Mouse (Mus musculus) hindbrain, embryonic 14.5 days (tissue): ENCODE data around the gene Nckap5. TPM values are rescaled to one million over a fixed set of nuclear protein-coding genes. Genes with fewer than 3 reads are reported as not detected.
A peak's percentile ranks its signal among the peaks of the same experiment; 100 is the strongest.

Experiments
- ATAC-seq: fragments of 200-750 bp; cut with Nextera tagmentation; 2 replicates; pipeline ENCODE4 v1.8.0; 2017; ENCODE audit warnings: moderate number of reproducible peaks, mild to moderate bottlenecking, moderate TSS enrichment, moderate library complexity; ENCODE audit not compliant: low FRiP score
- DNase-seq: peaks from one replicate; pipeline ENCODE4 v3.0.0-alpha.2; 2015; ENCODE audit warnings: low spot score
- H3K27ac ChIP-seq: fragments of 300-500 bp; sonication (generic); 2 replicates; pipeline ENCODE4 v1.5.1; 2014; ENCODE audit warnings: mild to moderate bottlenecking, moderate library complexity
- H3K27me3 ChIP-seq: fragments of 300-500 bp; sonication (generic); 2 replicates; pipeline ENCODE4 v1.6.1; 2014; ENCODE audit warnings: mild to moderate bottlenecking, low read length, mixed read lengths; ENCODE audit not compliant: control insufficient read depth, insufficient read depth
- H3K36me3 ChIP-seq: fragments of 300-500 bp; sonication (generic); replicated peaks from 2 replicates; pipeline ENCODE4 v1.6.1; 2014; ENCODE audit not compliant: control insufficient read depth, insufficient read depth
- H3K4me1 ChIP-seq: fragments of 300-500 bp; sonication (generic); replicated peaks from 2 replicates; pipeline ENCODE4 v1.6.1; 2014; ENCODE audit warnings: antibody characterized with exemption, low read length, mixed read lengths; ENCODE audit not compliant: control insufficient read depth, insufficient read depth
- H3K4me2 ChIP-seq: fragments of 300-500 bp; sonication (generic); replicated peaks from 2 replicates; pipeline ENCODE4 v1.6.1; 2014; ENCODE audit warnings: mild to moderate bottlenecking, moderate library complexity
- H3K4me3 ChIP-seq: fragments of 300-500 bp; sonication (generic); replicated peaks from 2 replicates; pipeline ENCODE4 v1.5.1; 2014; ENCODE audit warnings: mild to moderate bottlenecking, low read length
- H3K9ac ChIP-seq: fragments of 300-500 bp; sonication (generic); 2 replicates; pipeline ENCODE4 v1.6.1; 2014
- H3K9me3 ChIP-seq: fragments of 300-500 bp; sonication (generic); 2 replicates; pipeline ENCODE4 v1.6.1; 2016; ENCODE audit warnings: low read length; ENCODE audit not compliant: control insufficient read depth
- WGBS: fragments of 180-500 bp; shearing (Covaris S2); extraction: QIAGEN DNeasy Blood & Tissue Kit; methylation state at CpG from one replicate; pipeline ENCODE4 v1.1.7; 2014; 5-methylcytosine and 5-hydroxymethylcytosine counted together
- polyA plus RNA-seq: library from polyadenylated mRNA; unstranded; fragments of >200 nt; fragmentation: Nextera tagmentation; extraction: Ambion mirVana; gene quantifications from 2 replicates; pipeline ENCODE4 v1.2.1, GENCODE M21; 2014

The Nckap5 gene
- polyA plus RNA-seq, 1 experiment from 2014 or later, result 14.1 TPM

- Histone ChIP-seq H3K4me1 (no peaks in the 10 kb centered on the region), H3K4me2 (no peak overlapping the region), H3K36me3 (no peaks in the 10 kb centered on the region), H3K4me3 (no peak overlapping the region), H3K27ac (no peak overlapping the region), H3K9ac (no peak overlapping the region), H3K9me3 (no peaks in the 10 kb centered on the region), H3K27me3 (no peaks in the 10 kb centered on the region)
- DNase-seq (no peak), ATAC-seq (no peak)
- 81% methylated on average over 5 of the region's 5 CpGs for WGBS
These were observed 674.8 kb downstream of the Nckap5 start for GRCm38 (mm10) chr1:126155816-126156215.

- Histone ChIP-seq H3K4me2 (no peak overlapping the region), H3K27me3 (no peaks in the 10 kb centered on the region), H3K36me3 (no peaks in the 10 kb centered on the region), H3K4me3 (no peak overlapping the region), H3K27ac (no peak overlapping the region), H3K4me1 (no peaks in the 10 kb centered on the region), H3K9ac (no peak overlapping the region), H3K9me3 (no peaks in the 10 kb centered on the region)
- ATAC-seq, result no peak
- WGBS, result 71% methylated on average over 6 of the region's 6 CpGs
- no peak for DNase-seq
These were observed 676.9 kb downstream of the Nckap5 start for GRCm38 (mm10) chr1:126153516-126154234.

DNA sequence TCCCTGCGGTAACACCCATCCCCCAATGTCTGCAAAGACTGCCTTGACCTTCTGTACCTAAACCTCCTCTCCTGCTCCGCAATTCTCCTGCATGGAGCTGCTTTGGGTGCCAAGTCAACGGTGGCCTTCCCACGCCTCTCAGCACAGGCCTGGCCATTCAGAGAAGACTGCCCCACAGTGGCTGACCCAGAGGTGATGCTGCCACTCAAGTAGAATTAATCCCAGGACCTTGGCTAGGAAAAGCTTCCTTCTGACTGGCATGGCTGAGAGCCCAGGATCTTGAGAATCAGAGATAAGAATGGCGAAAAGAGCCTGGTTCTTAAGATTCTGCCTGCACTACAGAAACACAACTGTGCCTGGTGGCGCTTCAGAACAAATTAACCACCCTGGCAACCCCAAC lies 678.4 kb downstream of the Nckap5 start:
- 79% methylated on average over 6 of the region's 6 CpGs for WGBS
- no peak for DNase-seq

GRCm38 (mm10) chr1:126149966-126150365 lies 680.6 kb downstream of the Nckap5 start:
- Histone ChIP-seq H3K36me3 (no peaks in the 10 kb centered on the region), H3K9me3 (no peaks in the 10 kb centered on the region), H3K27me3 (no peaks in the 10 kb centered on the region), H3K4me3 (no peak overlapping the region), H3K4me1 (no peaks in the 10 kb centered on the region), H3K4me2 (no peak overlapping the region), H3K9ac (no peak overlapping the region), H3K27ac (no peak overlapping the region)
- ATAC-seq, result no peak
- no peak for DNase-seq

More for the DNA sequence above, 678.4 kb downstream of the Nckap5 start:
- ATAC-seq, result peak; percentile 46; the same call in 1 of the 2 replicates
- Histone ChIP-seq H3K9me3 (no peaks in the 10 kb centered on the region), H3K27me3 (no peaks in the 10 kb centered on the region), H3K4me1 (no peaks in the 10 kb centered on the region), H3K4me3 (no peak overlapping the region), H3K36me3 (no peaks in the 10 kb centered on the region), H3K27ac (no peak overlapping the region), H3K9ac (no peak overlapping the region), H3K4me2 (no peak overlapping the region)

DNA sequence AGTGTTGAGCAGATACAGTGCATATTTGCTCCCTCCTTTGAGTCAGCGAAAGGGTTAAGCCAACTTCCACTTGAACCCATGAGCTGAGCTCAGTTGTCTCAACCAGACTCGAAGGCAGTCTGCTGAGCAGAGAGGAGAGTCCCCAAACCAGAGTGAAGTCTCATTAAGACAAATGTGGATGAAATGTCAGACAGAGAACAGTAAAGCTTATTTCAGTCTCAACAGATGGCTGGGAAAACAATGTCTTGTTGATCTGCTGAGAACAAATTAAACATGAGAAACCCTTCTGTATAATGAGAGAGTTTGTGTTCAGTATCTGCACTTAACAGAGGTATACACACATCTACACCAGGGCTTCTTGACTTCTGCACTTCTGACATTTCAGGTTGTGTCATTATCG lies 694.9 kb downstream of the Nckap5 start:
- no peak overlapping the region for H3K4me3 ChIP-seq
- DNase-seq (no peak), ATAC-seq (no peak)
- H3K27ac ChIP-seq, result no peak overlapping the region
- no peaks in the 10 kb centered on the region for H3K9me3 ChIP-seq
- no peaks in the 10 kb centered on the region for H3K4me1 ChIP-seq
- 87% methylated on average over 3 of the region's 3 CpGs for WGBS
- H3K9ac ChIP-seq, result no peak overlapping the region
- H3K36me3 ChIP-seq, result no peaks in the 10 kb centered on the region
- no peak overlapping the region for H3K4me2 ChIP-seq
- H3K27me3 ChIP-seq, result no peaks in the 10 kb centered on the region

DNA sequence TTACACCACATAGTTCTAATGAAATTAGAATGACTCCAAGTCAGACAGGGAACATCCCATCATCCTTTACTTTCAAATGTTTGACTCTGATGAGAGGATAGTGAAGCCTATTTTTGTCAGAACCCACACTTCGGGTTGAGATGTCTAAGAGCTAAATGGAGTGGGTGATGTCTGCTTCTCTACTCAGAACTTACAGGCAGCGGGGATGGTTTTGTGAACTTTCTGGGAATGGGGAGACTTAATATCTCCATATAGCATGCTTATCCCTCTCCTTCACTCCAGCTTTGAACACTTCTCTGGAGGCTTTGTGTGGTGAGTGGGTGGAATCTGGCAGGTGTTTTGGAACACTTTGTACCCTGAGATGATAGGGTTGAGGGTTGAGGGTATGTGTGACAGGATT lies 698.3 kb downstream of the Nckap5 start:
- WGBS, result 95% methylated on average over 2 of the region's 2 CpGs
- Histone ChIP-seq H3K36me3 (no peaks in the 10 kb centered on the region), H3K4me1 (no peaks in the 10 kb centered on the region), H3K27me3 (no peaks in the 10 kb centered on the region), H3K4me3 (no peak overlapping the region), H3K9ac (no peak overlapping the region), H3K27ac (no peak overlapping the region), H3K4me2 (no peak overlapping the region), H3K9me3 (no peaks in the 10 kb centered on the region)
- no peak for ATAC-seq
- no peak for DNase-seq

DNA sequence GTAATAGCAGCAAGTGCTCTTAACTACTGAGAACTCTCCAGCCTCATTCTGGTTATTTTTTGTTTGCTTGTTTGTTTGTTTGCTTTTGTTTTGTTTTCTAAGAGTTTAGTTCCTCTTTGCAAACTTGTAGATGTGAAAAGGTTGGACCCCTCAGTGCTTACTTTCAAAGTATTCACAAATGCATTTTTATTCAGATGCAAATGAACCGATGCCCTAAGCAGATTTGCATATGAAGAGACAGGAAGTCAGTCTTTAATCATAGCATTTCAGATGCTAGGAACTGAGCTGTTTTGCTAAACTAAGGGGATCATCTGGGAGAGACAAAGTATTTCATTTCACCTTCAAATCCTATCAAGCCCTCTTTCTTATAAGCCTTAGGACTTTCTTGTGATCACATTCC lies 701.5 kb downstream of the Nckap5 start:
- WGBS, result 30% methylated on average over 1 of the region's 1 CpGs
- no peak for DNase-seq
- H3K4me3 ChIP-seq, result no peak overlapping the region

DNA sequence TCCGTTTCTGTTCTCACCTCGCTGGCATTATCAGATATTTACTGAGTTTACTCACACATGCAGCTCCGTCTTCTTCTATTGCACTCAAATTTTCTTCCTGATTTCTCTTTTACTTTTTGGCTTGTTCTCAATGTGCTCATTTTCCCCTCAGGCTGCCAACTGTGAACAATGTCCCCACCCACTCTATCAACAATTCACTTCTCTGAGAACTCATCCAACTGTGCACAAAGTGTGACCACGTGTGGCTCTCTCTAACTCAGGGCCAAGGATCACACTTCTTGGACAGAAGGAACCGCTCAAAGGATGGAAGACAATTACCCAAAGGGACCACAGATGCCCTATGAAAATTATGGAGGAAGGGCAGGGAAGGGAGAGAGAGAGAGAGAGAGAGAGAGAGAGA lies 707.5 kb downstream of the Nckap5 start:
- DNase-seq, result no peak
- Histone ChIP-seq H3K4me1 (peaks cover 4% of the 10 kb centered on the region; the same call in 1 of the 2 replicates), H3K9me3 (no peaks in the 10 kb centered on the region), H3K36me3 (no peaks in the 10 kb centered on the region), H3K27ac (no peak overlapping the region), H3K27me3 (no peaks in the 10 kb centered on the region), H3K4me3 (no peak overlapping the region), H3K9ac (no peak overlapping the region), H3K4me2 (no peak overlapping the region)
- ATAC-seq, result no peak
- 67% methylated on average over 5 of the region's 5 CpGs for whole genome bisulfite sequencing

More for the DNA sequence above, 701.5 kb downstream of the Nckap5 start:
- Histone ChIP-seq H3K27me3 (no peaks in the 10 kb centered on the region), H3K9me3 (no peaks in the 10 kb centered on the region), H3K4me1 (no peaks in the 10 kb centered on the region), H3K4me2 (no peak overlapping the region), H3K27ac (no peak overlapping the region), H3K9ac (no peak overlapping the region), H3K36me3 (no peaks in the 10 kb centered on the region)
- no peak for ATAC-seq

- Histone ChIP-seq H3K36me3 (no peaks in the 10 kb centered on the region), H3K4me1 (peaks cover 4% of the 10 kb centered on the region; the same call in 1 of the 2 replicates), H3K9me3 (no peaks in the 10 kb centered on the region), H3K9ac (no peak overlapping the region), H3K4me3 (no peak overlapping the region), H3K27me3 (no peaks in the 10 kb centered on the region), H3K4me2 (no peak overlapping the region), H3K27ac (peak overlapping the region; percentile 32; the same call in 1 of the 2 replicates)
- peak; percentile 47; the same call in 1 of the 2 replicates for ATAC-seq
- no peak for DNase-seq
- WGBS, result 42% methylated on average over 8 of the region's 8 CpGs
These were observed 710.1 kb downstream of the Nckap5 start for GRCm38 (mm10) chr1:126120506-126120905.
